ENCODE assay signal across 11 mouse cellular contexts in genomic region chr9:122595120-122595943, GRCm38 (mm10).
A peak's percentile ranks its signal among the peaks of the same experiment; 100 is the strongest.
DNase-seq lines count a peak whose midpoint lies in the region; ATAC-seq lines count a peak whose summit lies in the region.
"Had no signal": no experiment of that assay in that cellular context is flagged by ENCODE, and none has a peak within 500 bp of the region (broad histone marks: within the 10 kb centered on the region; RNA-seq: fewer than 3 reads in every experiment).

No protein-coding gene starts in this region.

- H3K9ac ChIP-seq in kidney, embryonic 14.5 days (ENCODE audit: low read depth, low read length): no peak overlapping the region
- no peak overlapping the region for H3K9ac ChIP-seq in embryonic facial prominence, embryonic 11.5 days (replicated peaks; ENCODE audit: low read length)
- H3K9ac ChIP-seq in hindbrain, embryonic 16.5 days (ENCODE audit: low read depth, low read length): peak overlapping the region; percentile 53
- peak overlapping the region; percentile 54 for H3K9ac ChIP-seq in neural tube, embryonic 11.5 days (ENCODE audit: low read length)

- H3K4me3 ChIP-seq in kidney, embryonic 14.5 days (ENCODE audit: low read length): peak overlapping the region; percentile 3; the same call in 1 of the 2 replicates
- H3K4me3 ChIP-seq in embryonic facial prominence, embryonic 11.5 days (ENCODE audit: low read depth, low read length): no peak overlapping the region
- H3K4me3 ChIP-seq in hindbrain, embryonic 16.5 days (ENCODE audit: low read length): peak overlapping the region; percentile 33
- H3K4me3 ChIP-seq in neural tube, embryonic 11.5 days (ENCODE audit: low read depth, low read length): peak overlapping the region; percentile 29
- H3K4me3 ChIP-seq: megakaryocyte, embryonic 14.5 days had no signal

- no peaks in the 10 kb centered on the region for H3K36me3 ChIP-seq in kidney, embryonic 14.5 days (ENCODE audit: control insufficient read depth, insufficient read depth, low read length)
- H3K36me3 ChIP-seq in embryonic facial prominence, embryonic 11.5 days (replicated peaks; ENCODE audit: control insufficient read depth, insufficient read depth, low read depth, low read length): no peaks in the 10 kb centered on the region
- H3K36me3 ChIP-seq in hindbrain, embryonic 16.5 days (ENCODE audit: control insufficient read depth, insufficient read depth, low read length): no peaks in the 10 kb centered on the region
- no peaks in the 10 kb centered on the region for H3K36me3 ChIP-seq in neural tube, embryonic 11.5 days (ENCODE audit: control insufficient read depth, insufficient read depth, low read length)

- H3K4me1 ChIP-seq in kidney, embryonic 14.5 days (ENCODE audit: control insufficient read depth, insufficient read depth, low read length): no peaks in the 10 kb centered on the region; the same call in 1 of the 2 replicates
- no peaks in the 10 kb centered on the region for H3K4me1 ChIP-seq in embryonic facial prominence, embryonic 11.5 days (ENCODE audit: control insufficient read depth, insufficient read depth, low read length)
- peaks cover 20% of the 10 kb centered on the region for H3K4me1 ChIP-seq in hindbrain, embryonic 16.5 days (ENCODE audit: control insufficient read depth, insufficient read depth, low read depth, low read length)
- peaks cover 3% of the 10 kb centered on the region; the same call in 1 of the 2 replicates for H3K4me1 ChIP-seq in neural tube, embryonic 11.5 days (ENCODE audit: control insufficient read depth, insufficient read depth, low read length)
- H3K4me1 ChIP-seq: megakaryocyte, embryonic 14.5 days had no signal

- WGBS in kidney, embryonic 14.5 days: 2% methylated on average over 31 of the region's 31 CpGs
- WGBS in embryonic facial prominence, embryonic 11.5 days: 4% methylated on average over 30 of the region's 31 CpGs
- WGBS in hindbrain, embryonic 16.5 days: 6% methylated on average over 31 of the region's 31 CpGs
- WGBS in neural tube, embryonic 11.5 days: 5% methylated on average over 23 of the region's 31 CpGs

- peak overlapping the region; percentile 35 for H3K4me2 ChIP-seq in kidney, embryonic 14.5 days (replicated peaks; ENCODE audit: low read depth, low read length)
- peak overlapping the region; percentile 42 for H3K4me2 ChIP-seq in embryonic facial prominence, embryonic 11.5 days (ENCODE audit: low read depth, low read length)
- H3K4me2 ChIP-seq in hindbrain, embryonic 16.5 days (ENCODE audit: low read length): peak overlapping the region; percentile 57
- H3K4me2 ChIP-seq in neural tube, embryonic 11.5 days (ENCODE audit: low read depth): peak overlapping the region; percentile 56

- H3K27ac ChIP-seq in kidney, embryonic 14.5 days (ENCODE audit: low read depth, low read length): no peak overlapping the region
- no peak overlapping the region for H3K27ac ChIP-seq in embryonic facial prominence, embryonic 11.5 days (replicated peaks; ENCODE audit: low read depth, low read length)
- 0 out of 2 replicates have a peak overlapping the region, but pooled peaks have one; percentile 14 for H3K27ac ChIP-seq in hindbrain, embryonic 16.5 days (ENCODE audit: low read depth, low read length)
- H3K27ac ChIP-seq in neural tube, embryonic 11.5 days (ENCODE audit: low read depth, low read length): no peak overlapping the region

- DNase-seq in kidney, adult 9 months: no peak
- DNase-seq in embryonic facial prominence, embryonic 11.5 days (ENCODE audit: low spot score): no peak
- peak; percentile 33 for DNase-seq in neural tube, embryonic 11.5 days (ENCODE audit: low spot score)
- no peak for DNase-seq in T-cell, adult 2 months (ENCODE audit: low spot score)
- DNase-seq in gastrocnemius, postnatal 10 days: no peak
- no peak for DNase-seq in cerebellum, adult 8-10 months
- DNase-seq: cerebellum, postnatal 25 days had no signal

- no peaks in the 10 kb centered on the region for H3K9me3 ChIP-seq in kidney, embryonic 14.5 days (ENCODE audit: control insufficient read depth, low read length)
- H3K9me3 ChIP-seq in embryonic facial prominence, embryonic 11.5 days (replicated peaks; ENCODE audit: control insufficient read depth, low read length): no peaks in the 10 kb centered on the region
- no peaks in the 10 kb centered on the region for H3K9me3 ChIP-seq in hindbrain, embryonic 16.5 days (ENCODE audit: control insufficient read depth, low read length)
- no peaks in the 10 kb centered on the region for H3K9me3 ChIP-seq in neural tube, embryonic 11.5 days (ENCODE audit: control insufficient read depth, low read length)
- H3K9me3 ChIP-seq: megakaryocyte, embryonic 14.5 days had no signal

- ATAC-seq in kidney, embryonic 14.5 days (ENCODE audit: low FRiP score, low TSS enrichment): 0 out of 2 replicates have a peak, but pooled peaks have one; percentile 28
- peak; percentile 44; the same call in 1 of the 2 replicates for ATAC-seq in embryonic facial prominence, embryonic 11.5 days (replicated peaks; ENCODE audit: insufficient number of reproducible peaks, low FRiP score, low TSS enrichment, low read depth)
- peak; percentile 52 for ATAC-seq in hindbrain, embryonic 16.5 days
- peak; percentile 64; the same call in 1 of the 2 replicates for ATAC-seq in neural tube, embryonic 11.5 days (ENCODE audit: insufficient read depth, low FRiP score, low TSS enrichment)
- ATAC-seq: activated CD4-positive, CD25-positive, alpha-beta regulatory T cell, adult 4 months had no signal

- peaks cover 25% of the 10 kb centered on the region for H3K27me3 ChIP-seq in kidney, embryonic 14.5 days (ENCODE audit: control insufficient read depth, insufficient read depth, low read length)
- peaks cover 7% of the 10 kb centered on the region for H3K27me3 ChIP-seq in embryonic facial prominence, embryonic 11.5 days (ENCODE audit: control insufficient read depth, insufficient read depth, low read length)
- peaks cover 4% of the 10 kb centered on the region; the same call in 1 of the 2 replicates for H3K27me3 ChIP-seq in hindbrain, embryonic 16.5 days (replicated peaks; ENCODE audit: control insufficient read depth, insufficient read depth, low read length)
- peaks cover 7% of the 10 kb centered on the region; the same call in 1 of the 2 replicates for H3K27me3 ChIP-seq in neural tube, embryonic 11.5 days (ENCODE audit: control insufficient read depth, insufficient read depth, low read length)

Comparison
In these comparisons a context has a peak if more than half of its experiments do, and no peak if none do; other contexts are left out.
1. H3K9ac ChIP-seq: peak in hindbrain, embryonic 16.5 days (single experiment) and neural tube, embryonic 11.5 days (single experiment); none in kidney, embryonic 14.5 days (single experiment) and embryonic facial prominence, embryonic 11.5 days (single experiment).
2. Peak in every context shown above with its lines, with median percentiles within 50 percentile points of each other: ATAC-seq and H3K4me2 ChIP-seq.